Mouse (Mus musculus): ENCODE results near the gene Zfp93. TPM values are rescaled to one million over a fixed set of nuclear protein-coding genes. Genes with fewer than 3 reads are reported as not detected.

Zfp93 gene
- polyA plus RNA-seq, 1 experiment from 2014 or later = 8.2 TPM

DNA sequence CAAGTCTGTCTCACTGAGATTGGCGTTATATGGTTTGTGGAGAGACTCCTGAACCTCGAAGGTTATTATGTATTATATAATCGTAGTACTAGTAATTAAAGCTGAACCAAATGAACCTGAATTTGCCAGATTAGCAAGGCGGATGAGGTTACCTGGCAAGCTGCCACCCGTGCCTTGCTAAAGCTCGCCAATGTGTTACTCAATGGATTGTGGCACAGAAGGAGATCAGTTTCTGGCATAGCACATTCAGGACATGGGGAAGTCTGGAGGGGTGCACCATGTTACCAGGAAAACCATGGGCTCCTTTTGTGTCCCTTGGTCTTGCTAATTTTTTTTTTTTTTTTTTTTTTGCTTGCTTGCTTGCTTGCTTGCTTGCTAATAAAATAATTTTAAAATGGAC is 55.0 kb downstream of the Zfp93 start:
- peaks cover 4% of the 10 kb centered on the region; the same call in 1 of the 2 replicates for H3K4me1 ChIP-seq
- WGBS = 93% methylated on average over 6 of the region's 6 CpGs
- peaks cover 16% of the 10 kb centered on the region for H3K9me3 ChIP-seq
- no peaks in the 10 kb centered on the region for H3K27me3 ChIP-seq (replicated peaks; ENCODE audit: low read depth, poor library complexity, severe bottlenecking)
- no peak overlapping the region; the same call in 1 of the 2 replicates for H3K4me3 ChIP-seq
- no peaks in the 10 kb centered on the region for H3K36me3 ChIP-seq (replicated peaks)
- H3K27ac ChIP-seq (replicated peaks) = no peak overlapping the region
- no peak for DNase-seq (ENCODE audit: low spot score)

- H3K4me1 ChIP-seq = peaks cover 4% of the 10 kb centered on the region; the same call in 1 of the 2 replicates
- 4% methylated on average over 13 of the region's 13 CpGs for WGBS
- H3K27ac ChIP-seq (replicated peaks) = peak overlapping the region; percentile 27
- H3K27me3 ChIP-seq (replicated peaks; ENCODE audit: low read depth, poor library complexity, severe bottlenecking) = no peaks in the 10 kb centered on the region
- H3K9me3 ChIP-seq = peaks cover 16% of the 10 kb centered on the region
- DNase-seq (ENCODE audit: low spot score) = peak; percentile 69
- peak overlapping the region; percentile 52 for H3K4me3 ChIP-seq
- no peaks in the 10 kb centered on the region for H3K36me3 ChIP-seq (replicated peaks)
Measured at GRCm38 (mm10) chr7:24325675-24326128, 55.5 kb downstream of the Zfp93 start.

- no peak for DNase-seq (ENCODE audit: low spot score)
- Histone ChIP-seq H3K4me1 (peaks cover 4% of the 10 kb centered on the region; the same call in 1 of the 2 replicates), H3K36me3 (replicated peaks) (no peaks in the 10 kb centered on the region), H3K27ac (replicated peaks) (no peak overlapping the region), H3K27me3 (replicated peaks; ENCODE audit: low read depth, poor library complexity, severe bottlenecking) (no peaks in the 10 kb centered on the region), H3K4me3 (peak overlapping the region; percentile 52), H3K9me3 (peaks cover 16% of the 10 kb centered on the region)
- WGBS = 47% methylated on average over 20 of the region's 20 CpGs
Measured at GRCm38 (mm10) chr7:24326273-24327135, 56.3 kb downstream of the Zfp93 start.

Other genes with a start within 250 kb of the Zfp93 start
- gene Vmn1r183, start 217.2 kb upstream of the Zfp93 start, polyA plus RNA-seq (2016; fragmentation: Nextera tagmentation; extraction: Ambion mirVana) = not detected in 2 replicates
- 28.9 and 30.0 TPM in 2 replicates for gene Zfp180, start 188.5 kb upstream of the Zfp93 start, polyA plus RNA-seq (2016; fragmentation: Nextera tagmentation; extraction: Ambion mirVana)
- 3.2 and 4.7 TPM in 2 replicates for gene Zfp112, start 158.1 kb upstream of the Zfp93 start, polyA plus RNA-seq (2016; fragmentation: Nextera tagmentation; extraction: Ambion mirVana)
- gene Zfp235, start 136.3 kb upstream of the Zfp93 start, polyA plus RNA-seq (2016; fragmentation: Nextera tagmentation; extraction: Ambion mirVana) = 15.3 and 15.7 TPM in 2 replicates
- 4.8 and 5.2 TPM in 2 replicates for gene Zfp114, start 95.4 kb upstream of the Zfp93 start, polyA plus RNA-seq (2016; fragmentation: Nextera tagmentation; extraction: Ambion mirVana)
- gene Zfp111, start 59.0 kb upstream of the Zfp93 start, polyA plus RNA-seq (2016; fragmentation: Nextera tagmentation; extraction: Ambion mirVana) = 10.7 and 11.1 TPM in 2 replicates
- 5.7 and 6.7 TPM in 2 replicates for gene Zfp109, start 32.9 kb upstream of the Zfp93 start, polyA plus RNA-seq (2016; fragmentation: Nextera tagmentation; extraction: Ambion mirVana)
- 2.4 and 3.1 TPM in 2 replicates for gene Zfp108, start 15.6 kb upstream of the Zfp93 start, polyA plus RNA-seq (2016; fragmentation: Nextera tagmentation; extraction: Ambion mirVana)
- gene Zfp61, start 30.8 kb downstream of the Zfp93 start, polyA plus RNA-seq (2016; fragmentation: Nextera tagmentation; extraction: Ambion mirVana) = 46.4 and 47.7 TPM in 2 replicates
- 13.8 and 13.9 TPM in 2 replicates for gene Zfp94, start 46.2 kb downstream of the Zfp93 start, polyA plus RNA-seq (2016; fragmentation: Nextera tagmentation; extraction: Ambion mirVana)
- gene Tescl, start 63.5 kb downstream of the Zfp93 start, polyA plus RNA-seq (2016; fragmentation: Nextera tagmentation; extraction: Ambion mirVana) = 0.17 TPM in 1 of 2 replicates, not detected in the other
- gene Lypd5, start 78.8 kb downstream of the Zfp93 start, polyA plus RNA-seq (2016; fragmentation: Nextera tagmentation; extraction: Ambion mirVana) = not detected in 2 replicates
- gene Kcnn4, start 99.8 kb downstream of the Zfp93 start, polyA plus RNA-seq (2016; fragmentation: Nextera tagmentation; extraction: Ambion mirVana) = 3.0 and 3.5 TPM in 2 replicates
- gene Smg9, start 129.2 kb downstream of the Zfp93 start, polyA plus RNA-seq (2016; fragmentation: Nextera tagmentation; extraction: Ambion mirVana) = 25.8 and 26.3 TPM in 2 replicates
- gene Irgc1, start 181.9 kb downstream of the Zfp93 start, polyA plus RNA-seq (2016; fragmentation: Nextera tagmentation; extraction: Ambion mirVana) = not detected in 2 replicates
- 1.7 TPM in 2 replicates for gene Plaur, start 192.1 kb downstream of the Zfp93 start, polyA plus RNA-seq (2016; fragmentation: Nextera tagmentation; extraction: Ambion mirVana)
- gene Cadm4, start 211.6 kb downstream of the Zfp93 start, polyA plus RNA-seq (2016; fragmentation: Nextera tagmentation; extraction: Ambion mirVana) = 5.0 and 5.7 TPM in 2 replicates
- 100.0 and 110 TPM in 2 replicates for gene Zfp428, start 236.6 kb downstream of the Zfp93 start, polyA plus RNA-seq (2016; fragmentation: Nextera tagmentation; extraction: Ambion mirVana)
- 1.2 TPM in 2 replicates for gene AC161166.1, start 242.0 kb downstream of the Zfp93 start, polyA plus RNA-seq (2016; fragmentation: Nextera tagmentation; extraction: Ambion mirVana)